Mouse (Mus musculus) naive thymus-derived CD4-positive, alpha-beta T cell, adult 2 months (primary cell): ENCODE measurements at regions not wholly inside any gene's neighbourhood (a gene's known extent, or its start where the extent isn't known, plus 50 kb on each side); places are given as distances from the start of the nearest gene placed in this dataset.
A peak's percentile ranks its signal among the peaks of the same experiment; 100 is the strongest.

Experiments
- DNase-seq: peaks from one replicate; pipeline ENCODE4 v3.0.0-alpha.2; 2011; ENCODE audit warnings: low read depth

DNA sequence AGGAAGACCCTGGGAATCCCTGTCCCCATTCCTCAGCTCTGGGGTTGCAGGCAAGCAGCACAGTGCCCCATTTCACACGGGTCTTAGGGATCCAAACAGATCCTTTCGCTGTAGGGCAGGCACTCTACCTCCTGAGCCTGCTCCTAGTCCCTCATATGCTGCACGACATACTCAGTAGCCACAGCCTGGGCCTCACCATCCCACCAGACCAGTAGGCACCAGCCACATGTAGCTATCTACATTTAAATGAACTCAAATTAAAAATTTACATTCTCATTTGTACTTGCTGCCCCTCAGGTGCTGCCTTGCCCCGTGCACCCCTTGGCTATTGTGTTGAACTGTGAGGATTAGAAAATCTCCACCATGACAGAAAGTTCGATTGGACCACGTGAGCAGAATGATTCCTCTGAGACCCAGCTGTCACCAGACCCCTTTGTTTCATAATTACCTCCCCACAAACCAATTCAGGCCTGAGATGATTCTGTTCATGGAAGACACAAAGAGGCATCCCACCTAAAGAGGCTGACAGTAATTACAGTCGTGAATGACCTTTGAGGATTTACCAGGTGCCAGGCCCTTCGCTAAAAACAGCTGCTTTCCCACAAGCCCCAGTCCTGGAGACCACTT lies 67.9 kb upstream of the Ctnnb1 start:
- no peak for DNase-seq

DNA sequence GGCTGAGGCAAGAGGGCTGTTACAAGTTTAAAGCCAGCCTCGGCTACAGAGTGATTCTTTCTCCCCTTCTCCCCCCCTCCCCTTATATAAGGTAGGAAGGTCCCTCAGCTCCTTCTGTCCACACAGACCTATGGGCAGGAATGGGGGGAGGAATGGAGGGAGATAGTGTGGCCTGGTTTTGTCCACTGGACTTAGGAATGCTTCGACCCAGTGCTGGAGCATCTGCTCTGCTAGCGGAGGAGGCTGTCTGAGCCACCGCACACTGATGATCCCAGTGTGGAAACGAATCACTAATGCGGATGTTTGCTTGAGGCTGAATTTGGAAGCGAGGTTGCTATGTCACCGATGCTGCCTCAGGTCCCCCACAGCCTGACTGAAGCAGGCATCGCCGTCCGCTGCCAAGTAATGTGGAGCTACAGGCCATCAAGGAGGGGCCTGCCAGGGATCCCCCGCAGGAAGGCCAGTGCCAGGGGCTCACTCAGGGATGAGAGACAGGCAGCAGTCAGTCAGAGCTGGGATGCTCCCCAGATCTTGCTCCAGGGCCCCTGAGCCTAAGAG lies 67.1 kb upstream of the Ctnnb1 start:
- DNase-seq = no peak

DNA sequence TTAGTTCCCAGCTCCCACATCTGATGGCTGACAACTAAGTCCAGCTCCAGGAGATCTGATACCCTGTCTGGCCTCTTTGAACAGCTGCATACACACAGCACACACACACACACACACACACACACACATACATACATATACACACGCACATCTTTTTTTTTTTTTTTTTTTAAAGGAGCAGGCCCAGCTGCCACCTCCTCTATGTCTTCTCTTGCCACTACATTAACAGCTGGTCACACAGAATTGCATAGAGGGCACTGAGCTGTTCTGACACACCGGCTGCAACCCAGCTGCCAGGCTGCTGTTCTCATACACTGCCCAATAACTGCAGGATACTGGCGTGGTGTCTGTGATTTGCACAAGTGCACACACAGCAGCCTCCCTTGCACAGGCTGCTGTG lies 64.6 kb upstream of the Ctnnb1 start:
- no peak for DNase-seq

DNA sequence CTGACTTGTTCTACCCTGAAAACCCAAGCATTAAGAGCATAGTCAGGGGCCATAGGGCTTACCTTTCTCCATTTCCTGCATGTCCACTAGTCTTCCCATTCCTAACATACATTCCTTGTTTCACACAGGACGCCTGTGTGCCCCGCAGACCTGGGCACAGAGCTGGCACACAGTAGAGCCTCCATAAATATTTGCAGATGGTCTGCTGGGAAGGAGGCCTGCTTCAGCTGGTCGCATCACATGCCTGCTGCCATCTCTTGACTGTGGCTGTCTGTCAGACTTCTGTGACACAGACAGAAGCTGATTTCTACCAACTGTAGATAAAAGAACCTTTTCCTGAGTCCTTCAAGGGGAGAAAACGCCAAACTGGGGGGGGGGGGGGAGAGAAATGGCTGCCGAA lies 62.8 kb upstream of the Ctnnb1 start:
- no peak for DNase-seq

DNA sequence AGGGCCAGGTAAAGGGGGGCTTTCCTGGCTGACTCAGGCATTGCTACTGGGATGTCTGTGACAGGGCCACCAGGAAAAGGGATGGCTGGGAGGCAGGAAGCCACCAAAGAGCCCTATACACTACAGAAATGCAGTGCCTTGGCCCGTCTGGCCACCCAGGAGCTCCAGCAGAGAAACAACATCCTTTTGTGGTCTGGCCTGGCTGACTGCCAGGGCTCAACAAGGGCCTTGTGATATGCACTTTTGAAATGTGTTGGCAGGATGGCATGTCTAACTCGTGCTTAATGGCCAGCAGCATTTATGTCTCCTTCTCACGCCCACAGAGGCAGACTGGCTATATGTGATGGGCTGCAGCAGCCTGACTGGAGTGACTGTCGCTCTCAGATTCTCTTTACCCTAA lies 62.3 kb upstream of the Ctnnb1 start:
- DNase-seq = peak; percentile 75

DNA sequence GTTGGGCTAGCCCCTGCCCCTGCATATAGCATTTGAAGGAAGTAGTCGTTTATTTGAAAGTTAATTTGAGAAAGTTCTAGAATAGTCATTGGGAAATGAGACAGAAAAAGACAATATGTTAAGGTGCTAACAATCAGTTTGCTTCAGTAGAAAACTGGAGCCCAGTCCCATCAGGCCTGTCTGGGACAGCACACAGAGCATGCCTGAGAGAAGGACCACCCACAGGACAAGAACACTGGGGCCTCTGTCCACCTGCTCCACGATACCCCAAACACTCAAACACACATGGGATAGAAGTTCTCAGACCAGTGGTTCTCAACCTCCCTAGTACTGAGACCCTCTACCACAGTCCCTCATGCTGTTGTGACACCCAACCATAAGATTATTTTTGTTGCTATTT lies 61.2 kb upstream of the Ctnnb1 start:
- DNase-seq = peak; percentile 9

DNA sequence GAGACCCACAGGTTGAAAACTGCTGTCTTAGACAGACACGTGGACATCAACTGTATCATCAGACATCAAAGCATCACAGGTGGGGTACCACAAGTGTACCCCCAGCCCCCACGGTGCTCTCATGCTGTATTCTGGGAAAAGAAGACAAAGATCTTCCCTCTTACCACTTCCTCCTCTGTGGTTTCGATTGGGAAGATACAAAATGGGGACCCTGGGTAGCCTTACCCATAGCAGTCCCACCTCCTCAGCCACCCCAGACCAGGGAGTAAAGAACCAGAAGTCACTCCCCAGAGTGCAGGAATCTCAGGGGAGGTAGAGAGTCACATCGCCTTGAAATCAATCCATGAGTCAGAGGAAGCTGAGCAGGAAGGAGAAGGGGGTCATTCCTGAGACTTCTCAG lies 60.7 kb upstream of the Ctnnb1 start:
- DNase-seq = peak; percentile 9

DNA sequence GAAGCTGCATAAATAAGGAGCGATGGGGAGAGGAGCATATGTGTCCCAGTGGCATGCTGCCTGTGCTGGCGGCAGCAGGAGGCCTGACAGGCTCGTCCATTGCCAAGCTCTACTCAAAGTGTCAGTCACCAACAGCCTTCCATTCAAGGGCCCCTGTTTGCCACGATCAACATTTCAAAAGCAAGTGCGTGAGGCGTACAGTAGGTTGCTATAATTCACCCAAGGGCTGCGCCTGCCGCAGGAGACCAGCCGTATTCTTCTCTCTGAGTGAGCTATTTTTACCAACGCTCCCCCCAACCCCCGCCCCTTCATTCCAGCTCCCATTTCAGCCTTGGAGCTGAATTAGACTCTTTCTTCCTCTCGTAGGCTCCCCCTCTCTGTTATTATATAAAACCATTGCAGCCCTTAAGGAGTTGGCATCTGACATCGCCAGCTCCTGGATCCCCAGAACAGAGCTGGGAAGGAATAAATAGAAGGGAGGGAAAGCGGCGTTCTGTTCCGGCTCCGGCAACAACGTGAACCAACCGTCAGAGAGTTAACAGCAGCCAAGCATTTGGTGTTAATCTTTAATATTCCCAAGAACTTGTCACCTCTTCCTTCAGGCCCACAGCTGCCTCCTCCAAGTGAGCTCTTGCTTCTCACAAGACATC lies 59.5 kb upstream of the Ctnnb1 start:
- DNase-seq = no peak

DNA sequence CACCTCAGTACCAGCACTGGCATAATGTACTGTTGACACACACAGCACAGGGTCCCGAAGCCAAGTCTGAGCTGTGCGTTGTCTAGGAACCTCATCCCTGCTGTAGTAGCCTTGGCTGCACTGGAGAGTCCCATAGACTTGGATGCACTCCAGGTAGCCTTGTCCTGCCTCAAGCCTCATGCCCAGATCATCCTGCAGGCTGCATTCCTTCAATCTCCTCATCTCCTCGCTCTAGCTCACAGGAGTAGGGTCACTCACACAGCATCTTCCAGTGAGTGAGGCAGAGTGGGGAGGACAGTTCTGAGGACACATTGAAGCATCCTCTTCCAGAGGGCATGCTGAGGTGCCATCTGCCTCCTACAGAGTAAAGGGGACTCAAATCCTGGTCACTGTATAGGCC lies 55.7 kb upstream of the Ctnnb1 start:
- no peak for DNase-seq

DNA sequence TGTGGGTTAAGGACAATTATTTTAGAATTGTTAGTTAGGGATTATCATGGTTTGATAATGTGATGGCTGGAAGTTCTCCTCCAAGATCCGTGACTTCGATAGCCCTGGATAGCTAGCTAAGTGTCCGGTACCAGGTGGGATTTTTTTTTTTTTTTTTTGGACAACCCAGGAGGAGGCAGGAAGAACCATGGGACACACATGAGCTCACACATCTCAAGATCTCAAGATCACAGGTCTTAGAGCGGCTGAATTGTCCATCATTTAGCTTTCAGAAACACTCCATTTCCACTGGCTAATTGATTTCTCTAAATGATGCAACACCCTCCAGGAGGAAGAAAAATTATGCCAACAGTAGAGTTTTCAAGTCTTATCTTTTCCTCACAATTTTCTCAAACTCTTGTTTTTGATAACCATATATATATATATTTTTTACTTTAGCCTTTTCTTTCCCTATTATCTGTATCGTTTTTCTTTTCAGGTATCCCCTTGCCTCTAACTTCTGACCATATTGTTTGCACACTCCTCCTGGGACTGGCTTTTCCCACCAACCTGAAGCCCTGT lies 54.5 kb upstream of the Ctnnb1 start:
- no peak for DNase-seq

DNA sequence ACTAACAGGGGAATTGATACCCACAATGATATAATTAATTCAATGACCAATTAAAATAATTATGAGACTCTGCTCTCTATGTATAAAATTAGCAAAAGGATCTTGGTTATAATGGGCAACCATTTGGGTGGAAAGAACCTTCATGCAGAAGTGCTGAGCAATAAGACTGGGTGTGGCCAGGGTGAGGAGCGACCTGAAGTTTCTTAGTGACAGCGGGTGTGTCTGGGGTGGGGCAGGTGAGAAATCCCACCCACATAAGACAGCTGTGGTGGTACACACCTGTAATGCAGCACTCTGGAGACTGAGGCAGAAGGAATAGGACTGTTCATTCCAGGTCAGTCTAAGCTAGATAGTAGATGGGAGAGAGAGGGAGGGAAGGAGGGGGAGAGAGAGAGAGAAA lies 51.9 kb upstream of the Ctnnb1 start:
- no peak for DNase-seq
